Comparison of ENCODE assay signal across 7 mouse cellular contexts in genomic region chr12:84053173-84053572, GRCm38 (mm10). TPM values are rescaled to one million over a fixed set of nuclear protein-coding genes. Genes with fewer than 3 reads are reported as not detected.
DNase-seq lines count a peak whose midpoint lies in the region; ATAC-seq and TF ChIP-seq lines count a peak whose summit lies in the region.

No protein-coding gene starts in this region.

- peaks cover 10% of the 10 kb centered on the region for H3K4me1 ChIP-seq in forebrain, embryonic 10.5 days
- 0 out of 2 replicates have a peak, but pooled peaks cover 2% of the 10 kb centered on the region for H3K4me1 ChIP-seq in intestine, embryonic 14.5 days (replicated peaks; ENCODE audit: control insufficient read depth, insufficient read depth, low read length)
- H3K4me1 ChIP-seq in neural tube, embryonic 13.5 days (replicated peaks): peaks cover 6% of the 10 kb centered on the region

- no peak for ATAC-seq in intestine, embryonic 14.5 days (replicated peaks; ENCODE audit: low FRiP score, low TSS enrichment, low read depth)
- ATAC-seq in neural tube, embryonic 13.5 days (ENCODE audit: low read depth): no peak
- no peak for ATAC-seq in activated CD4-positive, CD25-positive, alpha-beta regulatory T cell, adult 4 months

- no peak for TF ChIP-seq CTCF in left cerebral cortex, adult 2 months (IDR thresholded peaks at IDR 0.05)

- DNase-seq in left cerebral cortex, adult 2 months (ENCODE audit: extremely low spot score in 1 of 2, low spot score in 2 of 2): peak in 1 of 2 experiments; percentile 22
- DNase-seq in left cerebral cortex, adult 11 months (ENCODE audit: low spot score): no peak
- no peak for DNase-seq in forebrain, embryonic 10.5 days (ENCODE audit: extremely low spot score, low spot score)
- peak; percentile 56 for DNase-seq in intestine, embryonic 14.5 days (ENCODE audit: low spot score)
- no peak for DNase-seq in spleen, postnatal 10 days (ENCODE audit: low spot score in 2 of 2)

- peak overlapping the region; percentile 34 for H3K9ac ChIP-seq in intestine, embryonic 14.5 days (ENCODE audit: low read length)
- H3K9ac ChIP-seq in neural tube, embryonic 13.5 days: peak overlapping the region; percentile 62

- peaks cover 48% of the 10 kb centered on the region for H3K27me3 ChIP-seq in forebrain, embryonic 10.5 days (ENCODE audit: poor library complexity, severe bottlenecking)
- peaks cover 19% of the 10 kb centered on the region for H3K27me3 ChIP-seq in intestine, embryonic 14.5 days (replicated peaks; ENCODE audit: control insufficient read depth, insufficient read depth, low read length)
- H3K27me3 ChIP-seq in neural tube, embryonic 13.5 days: peaks cover 37% of the 10 kb centered on the region

- no peaks in the 10 kb centered on the region for H3K36me3 ChIP-seq in forebrain, embryonic 10.5 days (replicated peaks)
- H3K36me3 ChIP-seq in intestine, embryonic 14.5 days (ENCODE audit: control insufficient read depth, insufficient read depth, low read length): no peaks in the 10 kb centered on the region
- no peaks in the 10 kb centered on the region for H3K36me3 ChIP-seq in neural tube, embryonic 13.5 days

- intact Hi-C loops in left cerebral cortex, adult 2 months (cut with DNase I): no loop called here

- H3K9me3 ChIP-seq in forebrain, embryonic 10.5 days: peaks cover 9% of the 10 kb centered on the region
- peaks cover 7% of the 10 kb centered on the region; the same call in 1 of the 2 replicates for H3K9me3 ChIP-seq in intestine, embryonic 14.5 days (ENCODE audit: control insufficient read depth, low read length)
- peaks cover 4% of the 10 kb centered on the region; the same call in 1 of the 2 replicates for H3K9me3 ChIP-seq in neural tube, embryonic 13.5 days

- H3K27ac ChIP-seq in left cerebral cortex, adult 2 months: no peak overlapping the region
- H3K27ac ChIP-seq in forebrain, embryonic 10.5 days: peak overlapping the region; percentile 60; the same call in 1 of the 2 replicates
- H3K27ac ChIP-seq in intestine, embryonic 14.5 days (ENCODE audit: low read depth): no peak overlapping the region
- H3K27ac ChIP-seq in neural tube, embryonic 13.5 days (replicated peaks): no peak overlapping the region

- 16% methylated on average over 16 of the region's 16 CpGs for WGBS in forebrain, embryonic 10.5 days
- WGBS in intestine, embryonic 14.5 days: 13% methylated on average over 16 of the region's 16 CpGs
- 15% methylated on average over 16 of the region's 16 CpGs for WGBS in neural tube, embryonic 13.5 days

- H3K4me2 ChIP-seq in intestine, embryonic 14.5 days (ENCODE audit: low read length): peak overlapping the region; percentile 72
- peak overlapping the region; percentile 77 for H3K4me2 ChIP-seq in neural tube, embryonic 13.5 days

- H3K4me3 ChIP-seq in left cerebral cortex, adult 2 months: peak overlapping the region; percentile 51
- H3K4me3 ChIP-seq in forebrain, embryonic 10.5 days: peak overlapping the region; percentile 57
- H3K4me3 ChIP-seq in intestine, embryonic 14.5 days (ENCODE audit: low read depth, low read length): peak overlapping the region; percentile 36
- H3K4me3 ChIP-seq in neural tube, embryonic 13.5 days: peak overlapping the region; percentile 45

RNA-seq across cellular contexts. Expression of gene Acot3, which starts 1.2 kb away (rescaled TPM):
- 1 to 10 TPM; 2.3 to 3.3 TPM for total RNA-seq in left cerebral cortex, adult 2 months (2021)
- 0.11 and 0.32 TPM in 2 replicates for polyA plus RNA-seq in forebrain, embryonic 10.5 days (2016; fragmentation: Nextera tagmentation; extraction: Ambion mirVana)
- 0.55 and 0.68 TPM in 2 replicates for polyA plus RNA-seq in intestine, embryonic 14.5 days (2014; fragmentation: Nextera tagmentation; extraction: Ambion mirVana)
- polyA plus RNA-seq in neural tube, embryonic 13.5 days (2015; fragmentation: Nextera tagmentation; extraction: Ambion mirVana): 0.69 and 0.75 TPM in 2 replicates
- not detected for polyA plus RNA-seq in activated CD4-positive, CD25-positive, alpha-beta regulatory T cell, adult 4 months (2017; shearing (Covaris generic))

RNA-seq across cellular contexts. Expression of gene Gm49366, which starts 14.4 kb away (rescaled TPM):
- 1 to 10 TPM; 1.3 to 1.4 TPM for total RNA-seq in left cerebral cortex, adult 2 months (2021)
- polyA plus RNA-seq in forebrain, embryonic 10.5 days (2016; fragmentation: Nextera tagmentation; extraction: Ambion mirVana): not detected in 2 replicates
- not detected in 2 replicates for polyA plus RNA-seq in intestine, embryonic 14.5 days (2014; fragmentation: Nextera tagmentation; extraction: Ambion mirVana)
- not detected in 2 replicates for polyA plus RNA-seq in neural tube, embryonic 13.5 days (2015; fragmentation: Nextera tagmentation; extraction: Ambion mirVana)
- polyA plus RNA-seq in activated CD4-positive, CD25-positive, alpha-beta regulatory T cell, adult 4 months (2017; shearing (Covaris generic)): not detected

RNA-seq across cellular contexts. Expression of gene Acot4, which starts 15.0 kb away (rescaled TPM):
- total RNA-seq in left cerebral cortex, adult 2 months (2021): 1 to 10 TPM; 2.3 to 2.9 TPM
- polyA plus RNA-seq in forebrain, embryonic 10.5 days (2016; fragmentation: Nextera tagmentation; extraction: Ambion mirVana): 0.14 and 0.15 TPM in 2 replicates
- polyA plus RNA-seq in intestine, embryonic 14.5 days (2014; fragmentation: Nextera tagmentation; extraction: Ambion mirVana): 2.2 and 2.5 TPM in 2 replicates
- 0.18 and 0.24 TPM in 2 replicates for polyA plus RNA-seq in neural tube, embryonic 13.5 days (2015; fragmentation: Nextera tagmentation; extraction: Ambion mirVana)
- not detected for polyA plus RNA-seq in activated CD4-positive, CD25-positive, alpha-beta regulatory T cell, adult 4 months (2017; shearing (Covaris generic))

RNA-seq across cellular contexts. Expression of gene Acot5, which starts 16.0 kb away (rescaled TPM):
- total RNA-seq in left cerebral cortex, adult 2 months (2021): 1 to 10 TPM; 5.8 to 7.3 TPM
- polyA plus RNA-seq in forebrain, embryonic 10.5 days (2016; fragmentation: Nextera tagmentation; extraction: Ambion mirVana): not detected in 2 replicates
- not detected in 2 replicates for polyA plus RNA-seq in intestine, embryonic 14.5 days (2014; fragmentation: Nextera tagmentation; extraction: Ambion mirVana)
- polyA plus RNA-seq in neural tube, embryonic 13.5 days (2015; fragmentation: Nextera tagmentation; extraction: Ambion mirVana): 0.14 and 0.23 TPM in 2 replicates
- polyA plus RNA-seq in activated CD4-positive, CD25-positive, alpha-beta regulatory T cell, adult 4 months (2017; shearing (Covaris generic)): not detected

RNA-seq across cellular contexts. Expression of gene Acot1, which starts 43.9 kb away (rescaled TPM):
- total RNA-seq in left cerebral cortex, adult 2 months (2021): 10 to 100 TPM; 12.8 to 13.3 TPM
- 22.4 and 23.5 TPM in 2 replicates for polyA plus RNA-seq in forebrain, embryonic 10.5 days (2016; fragmentation: Nextera tagmentation; extraction: Ambion mirVana)
- polyA plus RNA-seq in intestine, embryonic 14.5 days (2014; fragmentation: Nextera tagmentation; extraction: Ambion mirVana): 89.0 and 99.5 TPM in 2 replicates
- polyA plus RNA-seq in neural tube, embryonic 13.5 days (2015; fragmentation: Nextera tagmentation; extraction: Ambion mirVana): 86.3 and 101 TPM in 2 replicates
- polyA plus RNA-seq in activated CD4-positive, CD25-positive, alpha-beta regulatory T cell, adult 4 months (2017; shearing (Covaris generic)): not detected
